Mouse (Mus musculus): ENCODE data around the gene Zbtb39.

DNA sequence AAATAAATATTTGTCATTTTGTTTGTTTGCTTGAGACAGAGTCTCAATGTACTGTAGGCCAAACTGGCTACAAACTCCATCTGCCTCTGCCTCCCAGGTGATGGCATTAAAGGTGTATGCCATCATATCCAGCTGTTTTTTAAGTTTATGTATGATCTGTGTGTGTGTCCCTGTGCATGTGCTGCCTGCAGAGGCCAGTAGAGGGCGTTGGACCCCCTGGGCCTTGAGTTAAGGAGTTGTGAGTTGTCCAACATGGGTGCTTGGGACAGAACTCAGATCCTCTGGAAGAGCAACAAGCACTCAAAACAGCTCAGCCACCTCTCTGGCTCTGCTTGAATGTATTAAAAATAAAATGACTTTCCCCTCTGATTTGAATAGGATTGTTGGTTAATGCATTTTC lies 48.3 kb upstream of the Zbtb39 start:
- TF ChIP-seq POLR2A (IDR thresholded peaks at IDR 0.05; ENCODE audit: control insufficient read depth, extremely low read depth, insufficient read depth, low read length, poor library complexity) (no peak), CTCF (IDR thresholded peaks at IDR 0.05; ENCODE audit: borderline replicate concordance, control insufficient read depth, extremely low read depth, insufficient read depth, low read length, poor library complexity) (no peak)

Data from thymus, adult 2 months (tissue).